Mouse (Mus musculus) kidney, adult 10 weeks (tissue): Measurements from ENCODE around the gene Klc2. TPM values are rescaled to one million over a fixed set of nuclear protein-coding genes. Genes with fewer than 3 reads are reported as not detected.

ENCODE experiments used
- polyA plus RNA-seq: library from polyadenylated mRNA; stranded (reverse); fragments of 350-450 nt; fragmentation: Illumina TruSeq; extraction: RNeasy Lipid Tissue Mini Kit (QIAGEN cat#74804); gene quantifications from one replicate; pipeline ENCODE4 v1.2.3, GENCODE M21; 2014; ENCODE audit warnings: low read depth, low replicate concordance

Gene Klc2
- polyA plus RNA-seq, result 1.9 TPM

DNA sequence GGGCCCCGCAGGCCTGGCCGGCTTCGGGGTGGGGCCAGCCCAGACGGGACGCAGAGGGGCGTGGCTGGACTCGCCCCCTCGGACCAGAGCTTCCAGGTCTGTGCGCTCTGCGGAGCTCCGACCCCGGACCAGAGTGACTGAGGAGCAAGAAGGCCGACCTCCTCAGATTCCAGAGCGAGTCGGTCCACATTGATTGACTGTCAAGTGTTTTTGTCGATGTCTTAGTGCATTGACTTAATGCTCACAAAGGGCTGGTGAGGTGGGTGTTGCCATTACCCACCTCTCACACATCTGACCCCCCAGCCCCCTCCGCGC is at the start of gene Klc2:
Gene Klc2, minus strand, starts transcription at position 177 of the 315 bp plus-strand sequence.

DNA sequence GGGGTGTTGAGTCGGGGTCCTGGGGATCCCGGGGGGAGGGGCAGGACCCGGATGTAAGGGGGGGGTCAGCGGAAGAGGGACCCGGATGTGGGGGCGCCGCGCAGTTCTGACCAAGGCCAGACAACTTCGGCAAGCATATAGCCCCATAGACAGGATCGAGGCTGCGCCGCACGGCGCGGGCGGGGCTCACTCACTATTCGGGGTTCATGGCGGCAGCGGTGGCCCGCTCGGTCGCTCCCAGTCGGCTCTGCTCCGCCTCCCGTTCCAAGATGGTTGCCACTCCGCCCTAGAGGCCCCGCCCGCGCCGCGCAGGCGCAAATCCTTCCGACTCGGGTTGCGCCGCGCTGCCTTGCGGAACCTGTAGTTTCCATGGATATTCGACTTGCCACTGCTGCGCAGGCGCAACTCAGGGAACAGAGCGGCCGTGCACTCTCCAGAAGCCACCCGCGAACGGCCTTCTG is 11.6 kb downstream of the Klc2 start, which contains the start of gene Rab1b:
Gene Rab1b, minus strand, starts transcription at position 342 of the 461 bp plus-strand sequence.

DNA sequence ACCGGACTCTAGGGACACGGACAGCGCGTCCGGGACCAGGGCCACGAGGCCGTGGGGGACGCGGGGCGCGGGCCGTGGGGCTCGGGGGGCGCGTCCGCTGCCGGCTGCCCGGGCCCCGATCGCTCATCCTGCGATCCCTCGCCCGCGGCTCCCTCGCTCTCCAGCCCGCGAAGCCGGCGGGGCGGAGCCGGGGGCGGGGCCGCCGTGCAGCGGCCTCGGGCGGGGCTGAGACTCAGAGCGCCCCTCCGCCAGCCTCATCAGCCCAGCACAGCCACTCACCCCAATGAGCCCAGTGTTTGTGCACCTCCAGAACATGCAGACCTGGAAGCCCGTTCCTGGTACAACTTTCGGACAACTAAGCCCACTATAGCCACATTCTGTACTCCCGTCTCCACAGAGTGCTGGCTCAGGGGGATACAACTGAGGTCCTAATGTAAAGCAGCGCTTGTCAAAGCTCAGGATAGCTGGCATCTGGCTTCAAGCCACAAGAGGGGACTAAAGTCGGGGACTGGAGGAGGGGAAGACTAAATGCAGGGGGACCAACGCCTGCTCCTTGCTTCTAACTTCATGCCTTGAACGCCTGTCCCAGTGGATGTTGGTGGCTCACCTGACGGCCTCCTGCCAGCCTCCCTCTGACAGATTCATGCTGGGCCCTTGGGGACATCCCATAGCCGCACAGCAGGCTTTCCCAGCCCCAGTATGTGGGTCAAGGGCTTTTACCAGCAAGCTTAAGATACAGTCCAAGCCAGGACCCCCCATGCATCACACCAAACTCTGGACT is 19.8 kb downstream of the Klc2 start, which contains the start of gene Cnih2:
Gene Cnih2, minus strand, starts transcription at position 159 of the 781 bp plus-strand sequence.

DNA sequence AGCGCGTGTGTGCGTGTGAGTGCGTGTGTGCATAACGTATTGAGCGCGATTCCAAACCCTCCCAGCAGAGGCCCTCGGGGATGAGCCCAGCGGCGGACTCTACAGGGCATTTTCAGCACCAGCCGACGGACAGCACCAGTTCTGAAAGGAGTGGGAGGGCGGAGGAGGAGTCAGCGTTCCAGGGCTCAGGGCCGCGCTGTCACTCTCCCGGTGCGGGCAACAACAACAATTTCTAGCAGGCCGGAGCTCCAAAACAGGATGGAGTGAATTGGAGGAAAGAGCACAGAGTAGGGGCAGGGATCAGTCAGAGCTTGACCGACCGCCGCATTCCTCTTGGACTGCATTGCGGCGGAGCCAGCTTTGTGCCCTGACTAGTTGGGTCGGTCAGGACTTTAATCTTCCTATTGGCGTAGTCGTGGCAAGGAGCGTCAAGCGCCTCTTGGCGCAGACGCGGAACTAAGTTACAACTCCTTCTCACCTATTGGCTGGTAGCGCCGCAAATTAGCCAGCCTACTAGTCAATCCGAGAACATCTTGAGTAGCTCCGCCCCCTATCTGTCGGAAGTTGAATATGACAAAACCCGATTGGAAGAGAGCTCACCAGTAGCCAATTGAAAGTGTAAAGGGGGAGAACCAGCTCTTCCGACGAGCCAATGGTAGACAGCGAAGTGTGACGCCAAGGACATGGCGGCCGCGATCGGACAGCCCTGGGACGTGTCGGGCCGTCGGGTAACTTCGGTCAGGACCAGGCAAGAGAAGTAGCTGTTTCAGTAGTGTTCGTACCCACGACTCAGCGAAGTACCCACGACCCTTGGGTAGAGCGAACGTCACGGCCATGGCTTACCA is 30.3 kb downstream of the Klc2 start, which contains the start of gene Yif1a:
Gene Yif1a, plus strand, starts transcription at position 655 of the 845 bp plus-strand sequence.

DNA sequence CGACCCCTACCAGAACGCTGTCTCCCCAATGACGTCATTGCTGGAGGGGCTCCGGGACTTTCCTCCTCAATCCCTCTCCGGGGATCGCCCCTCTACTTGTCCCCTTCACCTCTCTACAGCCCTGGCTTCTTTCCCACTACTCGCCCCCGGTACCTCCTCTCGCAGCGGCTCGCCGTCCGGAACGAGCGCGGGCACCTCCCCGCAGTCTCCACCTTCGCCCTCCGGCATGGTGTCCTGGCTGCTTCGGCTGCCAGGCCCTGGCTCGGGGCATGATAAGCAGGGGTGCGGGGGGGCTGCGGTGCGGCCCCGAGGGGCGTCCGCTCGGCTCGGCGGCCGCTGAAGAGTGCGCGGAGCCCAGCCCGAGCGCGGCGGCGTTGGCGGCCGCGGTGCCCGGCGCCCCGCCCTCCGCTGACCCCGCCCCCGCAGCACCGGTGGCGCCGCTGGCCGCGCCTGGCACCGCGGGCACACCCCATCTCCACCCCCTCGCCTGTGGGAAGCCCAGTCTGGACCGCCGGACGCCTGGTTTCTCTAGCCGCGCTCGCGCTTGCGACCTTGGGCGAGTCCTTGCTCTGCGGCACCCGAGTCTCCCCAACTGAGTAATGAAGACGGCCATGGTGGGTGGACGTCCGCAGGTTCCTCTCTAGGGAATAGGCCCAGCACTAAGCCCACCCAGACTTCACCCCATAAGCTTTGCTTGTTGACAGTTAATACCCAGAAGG is 33.1 kb downstream of the Klc2 start, which contains the start of gene Tmem151a:
Gene Tmem151a, minus strand, starts transcription at position 387 of the 719 bp plus-strand sequence.

DNA sequence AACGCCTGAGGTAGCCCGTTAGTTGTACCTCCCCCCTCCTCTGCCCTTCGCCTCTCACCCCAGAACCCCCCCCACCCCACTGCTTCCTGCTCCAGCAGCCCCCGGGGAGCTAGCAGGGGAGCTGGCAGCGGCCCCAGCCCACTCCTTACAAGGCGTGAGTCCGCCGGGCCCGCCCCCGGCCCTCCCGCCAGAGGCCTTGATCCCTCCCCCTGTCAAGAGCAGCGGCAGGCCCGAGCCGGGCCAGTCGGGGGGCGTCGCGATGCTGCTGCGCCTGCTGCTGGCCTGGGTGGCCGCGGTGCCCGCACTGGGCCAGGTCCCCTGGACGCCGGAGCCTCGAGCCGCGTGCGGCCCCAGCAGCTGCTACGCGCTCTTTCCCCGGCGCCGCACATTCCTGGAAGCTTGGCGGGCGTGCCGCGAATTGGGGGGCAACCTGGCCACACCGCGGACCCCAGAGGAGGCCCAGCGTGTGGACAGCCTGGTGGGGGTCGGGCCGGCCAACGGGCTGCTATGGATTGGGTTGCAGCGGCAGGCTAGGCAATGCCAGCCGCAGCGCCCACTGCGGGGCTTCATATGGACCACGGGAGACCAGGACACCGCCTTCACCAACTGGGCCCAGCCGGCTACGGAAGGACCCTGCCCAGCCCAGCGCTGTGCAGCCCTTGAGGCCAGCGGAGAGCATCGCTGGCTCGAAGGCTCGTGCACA is 50.3 kb downstream of the Klc2 start, which contains the start of gene Cd248:
Gene Cd248, plus strand, starts transcription at position 212 of the 703 bp plus-strand sequence.

Other genes with a start within 250 kb of the Klc2 start
- gene Actn3, start 240.7 kb downstream of the Klc2 start, polyA plus RNA-seq, result not detected
- 18.3 TPM for gene Zdhhc24, start 239.9 kb downstream of the Klc2 start, polyA plus RNA-seq
- gene Bbs1, start 211.9 kb downstream of the Klc2 start, polyA plus RNA-seq, result 6.8 TPM
- gene Dpp3, start 190.3 kb downstream of the Klc2 start, polyA plus RNA-seq, result 1.1 TPM
- gene Peli3, start 175.4 kb downstream of the Klc2 start, polyA plus RNA-seq, result 0.44 TPM
- 20.5 TPM for gene Mrpl11, start 156.4 kb downstream of the Klc2 start, polyA plus RNA-seq
- not detected for gene Npas4, start 128.2 kb downstream of the Klc2 start, polyA plus RNA-seq
- not detected for gene Slc29a2, start 94.7 kb downstream of the Klc2 start, polyA plus RNA-seq
- 26.8 TPM for gene B4gat1, start 79.7 kb downstream of the Klc2 start, polyA plus RNA-seq
- 0.85 TPM for gene AC124502.3, start 79.7 kb downstream of the Klc2 start, polyA plus RNA-seq
- not detected for gene Brms1, start 77.2 kb downstream of the Klc2 start, polyA plus RNA-seq
- gene Rin1, start 68.1 kb downstream of the Klc2 start, polyA plus RNA-seq, result 0.16 TPM
- gene Cd248, start 50.5 kb downstream of the Klc2 start, polyA plus RNA-seq, result 0.20 TPM
- not detected for gene Tmem151a, start 33.0 kb downstream of the Klc2 start, polyA plus RNA-seq
- 28.2 TPM for gene Yif1a, start 30.0 kb downstream of the Klc2 start, polyA plus RNA-seq
- not detected for gene Cnih2, start 20.0 kb downstream of the Klc2 start, polyA plus RNA-seq
- 2.5 TPM for gene Rab1b, start 11.5 kb downstream of the Klc2 start, polyA plus RNA-seq
- 3.7 TPM for gene Pacs1, start 154.6 kb upstream of the Klc2 start, polyA plus RNA-seq
- gene Sf3b2, start 176.9 kb upstream of the Klc2 start, polyA plus RNA-seq, result 32.5 TPM
- gene Gal3st3, start 179.8 kb upstream of the Klc2 start, polyA plus RNA-seq, result not detected
- not detected for gene Catsper1, start 217.2 kb upstream of the Klc2 start, polyA plus RNA-seq
- not detected for gene Cst6, start 231.0 kb upstream of the Klc2 start, polyA plus RNA-seq
- gene Eif1ad, start 248.2 kb upstream of the Klc2 start, polyA plus RNA-seq, result 13.9 TPM
- 5.5 TPM for gene Banf1, start 248.6 kb upstream of the Klc2 start, polyA plus RNA-seq